Mouse (Mus musculus): ENCODE measurements at regions not wholly inside any gene's neighbourhood (a gene's known extent, or its start where the extent isn't known, plus 50 kb on each side); places are given as distances from the start of the nearest gene placed in this dataset.

DNA sequence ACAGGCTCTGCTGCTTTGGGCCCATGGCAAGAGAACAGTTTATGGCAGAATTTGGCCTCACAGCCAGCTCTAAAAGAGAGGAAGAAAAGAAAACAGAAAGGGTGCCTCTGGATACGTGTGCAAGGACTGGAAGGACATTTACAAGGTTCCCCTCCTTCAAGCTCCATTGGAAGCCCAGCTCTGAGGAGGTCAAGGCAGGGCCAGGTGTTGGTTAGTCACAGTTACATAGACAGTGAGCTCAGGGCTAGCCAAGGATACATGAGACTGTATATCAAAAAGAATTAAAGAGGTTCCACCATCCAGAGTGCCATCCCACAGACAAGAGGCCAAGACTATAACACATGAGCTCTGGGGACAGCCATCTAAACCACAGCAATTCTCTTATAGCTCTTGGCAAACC lies 131.6 kb upstream of the Jarid2 start:
- DNase-seq (ENCODE audit: inconsistent ontology term), result no peak

- no peak for DNase-seq (ENCODE audit: inconsistent ontology term)
These were observed 128.2 kb upstream of the Jarid2 start for GRCm38 (mm10) chr13:44601024-44601423.

DNA sequence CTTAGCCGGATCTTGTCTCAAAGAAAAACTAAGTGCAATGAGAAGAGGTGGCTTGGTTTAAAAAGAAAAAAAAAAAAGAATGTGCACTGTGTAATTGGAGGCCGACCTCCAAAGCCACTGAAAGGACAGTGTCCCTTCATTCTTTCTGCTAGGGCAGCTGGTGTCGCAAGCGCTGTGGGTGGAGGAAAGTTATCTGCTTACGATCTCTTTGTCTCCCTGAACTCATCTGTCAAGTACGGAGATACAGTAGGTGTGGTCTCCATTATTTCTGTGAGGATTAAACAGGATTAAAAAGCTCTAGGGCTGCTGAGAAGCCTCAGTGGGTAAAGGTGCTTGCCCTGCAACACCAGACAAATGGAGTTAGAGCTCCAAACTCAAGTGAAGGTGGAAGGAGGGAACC lies 126.6 kb upstream of the Jarid2 start:
- no peak for DNase-seq (ENCODE audit: inconsistent ontology term)

GRCm38 (mm10) chr13:44607316-44608285 lies 121.7 kb upstream of the Jarid2 start:
- DNase-seq (ENCODE audit: inconsistent ontology term), result no peak

DNA sequence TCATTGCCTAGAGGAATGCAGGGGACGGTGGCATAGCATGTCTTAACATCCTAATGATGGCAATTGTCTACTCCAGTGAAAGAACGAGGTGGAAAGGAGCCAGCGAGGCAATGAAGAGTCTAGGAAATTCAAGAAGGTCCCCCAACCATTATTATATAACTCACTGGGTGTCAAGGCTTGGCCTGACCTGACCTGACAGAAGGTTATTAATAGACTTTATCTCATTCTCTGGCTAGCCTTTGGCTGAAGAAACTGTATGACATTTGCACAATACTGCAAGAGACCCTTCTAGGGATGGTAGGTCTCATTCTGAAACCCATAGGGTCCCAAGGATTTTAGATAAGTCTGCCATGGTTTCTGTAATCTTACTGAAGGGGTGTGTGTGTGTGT lies 121.0 kb upstream of the Jarid2 start:
- no peak for DNase-seq (ENCODE audit: inconsistent ontology term)

- peak; percentile 51 for DNase-seq (ENCODE audit: inconsistent ontology term)
These were observed 120.5 kb upstream of the Jarid2 start for GRCm38 (mm10) chr13:44608681-44609335.

- DNase-seq (ENCODE audit: inconsistent ontology term), result no peak
These were observed 119.7 kb upstream of the Jarid2 start for GRCm38 (mm10) chr13:44609606-44610005.

GRCm38 (mm10) chr13:44615696-44616095 lies 113.6 kb upstream of the Jarid2 start:
- DNase-seq (ENCODE audit: inconsistent ontology term), result no peak

DNA sequence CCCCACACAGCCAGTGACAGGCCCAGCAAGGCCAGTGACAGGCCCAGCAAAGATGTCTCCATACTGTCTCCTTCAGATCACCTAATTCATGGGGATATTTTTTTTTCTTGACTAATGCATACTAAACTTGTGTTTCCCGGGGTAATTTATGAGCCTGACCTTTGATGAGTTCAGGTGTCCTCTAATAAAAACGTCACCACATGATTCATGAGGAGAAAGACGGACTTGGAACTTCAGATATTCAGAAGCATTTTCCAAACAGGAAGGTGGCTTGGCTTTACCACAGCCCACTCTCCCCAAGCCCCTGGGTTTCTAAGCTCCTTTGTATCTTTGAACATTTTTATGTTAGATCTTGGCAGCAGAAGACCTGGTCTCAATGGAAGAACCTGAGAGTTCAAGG lies 110.9 kb upstream of the Jarid2 start:
- DNase-seq (ENCODE audit: inconsistent ontology term), result no peak

DNA sequence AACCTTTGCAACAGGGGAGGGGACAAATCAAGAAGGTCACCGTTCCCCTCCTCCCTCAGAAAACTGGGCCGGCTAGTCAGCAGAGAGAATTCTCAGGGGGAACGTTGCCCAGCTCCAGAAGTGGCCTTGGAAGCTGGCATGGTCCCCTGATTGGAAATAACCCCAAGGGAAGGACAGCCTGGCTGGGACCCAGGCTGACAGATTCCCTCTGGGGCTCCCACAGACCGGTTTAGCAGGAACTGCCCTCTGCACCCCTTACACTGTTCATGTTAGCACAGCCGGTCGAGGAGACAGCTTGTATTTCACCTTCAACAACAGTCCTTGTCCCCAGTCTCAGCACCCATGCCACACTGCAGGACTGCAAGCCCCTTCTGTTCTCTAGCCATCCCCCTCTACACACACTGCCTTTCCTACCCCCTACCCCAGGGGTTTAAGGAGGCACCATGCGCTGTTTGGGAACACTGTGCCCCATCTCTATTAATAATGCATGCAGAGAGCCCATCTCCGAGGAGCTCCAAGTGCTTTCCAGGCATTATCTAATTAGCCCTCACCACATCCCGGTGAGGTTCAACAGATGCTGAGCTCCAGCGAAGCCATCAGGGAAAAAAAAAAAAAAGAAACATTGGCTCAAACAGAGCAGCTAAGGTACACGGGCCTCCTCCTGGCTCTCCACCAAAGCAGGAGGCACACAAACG lies 106.5 kb upstream of the Jarid2 start:
- DNase-seq (ENCODE audit: inconsistent ontology term), result no peak

DNA sequence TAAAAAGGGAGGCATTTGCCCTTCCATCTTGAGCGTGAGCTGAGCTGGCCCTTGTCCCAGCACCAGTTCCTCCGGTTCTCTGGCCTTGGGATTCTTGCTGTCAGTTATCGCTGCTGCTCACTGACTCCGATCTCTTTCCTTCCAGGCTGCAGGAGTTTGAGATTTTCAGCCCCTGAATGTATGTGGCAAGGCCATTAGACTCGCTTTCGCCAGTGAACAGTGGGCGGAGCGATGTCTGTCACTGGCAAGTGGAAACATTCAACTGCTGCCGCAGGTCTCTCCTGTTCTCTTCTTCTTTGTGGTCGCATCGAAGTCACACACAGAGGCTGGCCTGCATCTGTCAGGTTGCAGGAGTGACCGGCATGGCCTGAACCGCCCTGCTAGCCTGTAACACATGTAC lies 104.6 kb upstream of the Jarid2 start:
- DNase-seq (ENCODE audit: inconsistent ontology term), result no peak

DNA sequence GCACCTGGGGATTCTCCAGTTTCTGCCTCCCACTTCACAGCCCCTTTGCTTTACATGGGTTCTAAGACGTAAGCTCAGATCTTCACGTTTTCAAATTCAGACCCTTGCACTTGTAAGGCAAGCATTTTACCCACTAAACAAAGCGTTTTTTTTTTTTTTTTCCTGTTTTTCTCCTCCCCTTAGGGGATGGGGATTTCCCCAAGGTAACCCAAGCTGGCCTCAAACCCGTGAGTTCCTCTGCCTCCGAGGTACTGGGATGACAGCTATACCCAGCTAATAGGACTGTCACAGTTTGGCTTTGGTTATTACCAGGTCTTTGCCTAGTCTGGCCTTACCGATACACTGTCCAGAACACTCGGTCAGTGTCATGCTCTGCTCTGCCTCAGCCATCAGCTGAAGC lies 103.5 kb upstream of the Jarid2 start:
- DNase-seq (ENCODE audit: inconsistent ontology term), result no peak

GRCm38 (mm10) chr13:44626806-44627205 lies 102.5 kb upstream of the Jarid2 start:
- DNase-seq (ENCODE audit: inconsistent ontology term), result no peak

- no peak for DNase-seq (ENCODE audit: inconsistent ontology term)
These were observed 99.2 kb upstream of the Jarid2 start for GRCm38 (mm10) chr13:44630061-44630460.

DNA sequence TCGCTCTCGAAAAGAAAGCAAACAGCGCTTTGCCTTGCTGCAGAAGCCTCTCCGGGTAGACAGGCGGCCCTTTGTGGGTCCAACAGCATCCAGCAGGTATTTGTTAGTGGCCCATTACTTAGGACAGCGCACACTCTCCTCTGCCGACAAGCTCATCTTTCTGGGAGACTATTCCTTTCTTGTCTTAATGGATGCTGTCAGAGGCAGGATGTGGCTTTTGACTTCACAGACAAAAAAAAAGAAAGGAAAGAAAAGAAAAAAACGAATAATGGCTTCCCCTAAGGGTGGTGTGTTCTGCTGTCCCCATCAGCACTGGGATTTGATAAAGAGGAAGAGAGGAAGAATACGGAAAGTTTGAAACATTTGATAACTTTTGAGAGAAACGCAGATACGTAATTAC lies 94.7 kb upstream of the Jarid2 start:
- no peak for DNase-seq (ENCODE audit: inconsistent ontology term)

GRCm38 (mm10) chr13:44635221-44636007 lies 93.9 kb upstream of the Jarid2 start:
- DNase-seq (ENCODE audit: inconsistent ontology term), result no peak

GRCm38 (mm10) chr13:44636008-44636335 lies 93.3 kb upstream of the Jarid2 start:
- DNase-seq (ENCODE audit: inconsistent ontology term), result no peak

GRCm38 (mm10) chr13:44642361-44642760 lies 86.9 kb upstream of the Jarid2 start:
- DNase-seq (ENCODE audit: inconsistent ontology term), result no peak

- no peak for DNase-seq (ENCODE audit: inconsistent ontology term)
These were observed 79.2 kb upstream of the Jarid2 start for GRCm38 (mm10) chr13:44650052-44650451.

- no peak for DNase-seq (ENCODE audit: inconsistent ontology term)
These were observed 77.7 kb upstream of the Jarid2 start for GRCm38 (mm10) chr13:44651259-44652238.

Measured in Muller cell, postnatal 12 days (primary cell).